In genomic region chr17:28005393-28005792, GRCm38 (mm10) we compare ENCODE assay signal across 14 mouse cellular contexts.
DNase-seq lines count a peak whose midpoint lies in the region; ATAC-seq lines count a peak whose summit lies in the region.
"Had no signal": no experiment of that assay in that cellular context is flagged by ENCODE, and none has a peak within 500 bp of the region (broad histone marks: within the 10 kb centered on the region; RNA-seq: fewer than 3 reads in every experiment).

No protein-coding gene starts in this region.

- H3K4me3 ChIP-seq in heart, embryonic 13.5 days = no peak overlapping the region
- H3K4me3 ChIP-seq: liver, embryonic 15.5 days; midbrain, embryonic 13.5 days had no signal

- H3K27ac ChIP-seq in heart, embryonic 13.5 days (replicated peaks) = 0 out of 2 replicates have a peak overlapping the region, but pooled peaks have one; percentile 6
- H3K27ac ChIP-seq: liver, embryonic 15.5 days; midbrain, embryonic 13.5 days had no signal

- H3K9ac ChIP-seq in heart, embryonic 13.5 days = no peak overlapping the region
- H3K9ac ChIP-seq: liver, embryonic 15.5 days; midbrain, embryonic 13.5 days had no signal

- no peaks in the 10 kb centered on the region for H3K27me3 ChIP-seq in heart, embryonic 13.5 days (replicated peaks)
- H3K27me3 ChIP-seq: liver, embryonic 15.5 days; midbrain, embryonic 13.5 days had no signal

- DNase-seq in heart, postnatal 25 days (ENCODE audit: low spot score) = no peak
- DNase-seq in layer of hippocampus, adult 8-10 months (ENCODE audit: low spot score in 2 of 2) = peak; percentile 57 to 73
- DNase-seq in layer of hippocampus, adult 9-10 months (ENCODE audit: low spot score) = no peak
- DNase-seq in thymus, postnatal 4 days = peak; percentile 22
- no peak for DNase-seq in thymus, postnatal 36 days
- DNase-seq: cerebellum, adult 9-10 months; heart, postnatal 4 days; kidney, postnatal 10 days; lung, postnatal 36 days had no signal

- no peak for ATAC-seq in heart, embryonic 13.5 days (ENCODE audit: extremely low read depth, insufficient number of reproducible peaks, low FRiP score, low TSS enrichment)
- no peak for ATAC-seq in erythroid progenitor cell, adult 5-6 weeks (replicated peaks; ENCODE audit: low FRiP score, poor library complexity, severe bottlenecking)
- ATAC-seq in frontal cortex, adult (ENCODE audit: low TSS enrichment) = no peak
- ATAC-seq: midbrain, embryonic 13.5 days had no signal

- intact Hi-C loops in heart, postnatal 25 days (cut with DNase I) = loop anchor here (5.0 kb wide), 1 partner anchor 37 kb away; no protein-coding TSS in a partner anchor

- no peak overlapping the region for H3K4me2 ChIP-seq in heart, embryonic 13.5 days
- H3K4me2 ChIP-seq: liver, embryonic 15.5 days; midbrain, embryonic 13.5 days had no signal

- peaks cover 3% of the 10 kb centered on the region; the same call in 1 of the 2 replicates for H3K36me3 ChIP-seq in heart, embryonic 13.5 days
- H3K36me3 ChIP-seq: liver, embryonic 15.5 days had no signal

- H3K9me3 ChIP-seq in heart, embryonic 13.5 days = no peaks in the 10 kb centered on the region
- H3K9me3 ChIP-seq: liver, embryonic 15.5 days; midbrain, embryonic 13.5 days had no signal

- peaks cover 47% of the 10 kb centered on the region for H3K4me1 ChIP-seq in heart, embryonic 13.5 days

Comparison
In these comparisons a context has a peak if more than half of its experiments do, and no peak if none do; other contexts are left out.
1. DNase-seq: peak in layer of hippocampus, adult 8-10 months (2 of 2) and thymus, postnatal 4 days (single experiment); none in heart, postnatal 25 days (single experiment), layer of hippocampus, adult 9-10 months (single experiment) and thymus, postnatal 36 days (0 of 2).